Mouse (Mus musculus) heart, embryonic 15.5 days (tissue): ENCODE results near the gene Tmem144. TPM values are rescaled to one million over a fixed set of nuclear protein-coding genes. Genes with fewer than 3 reads are reported as not detected.

Experiments used
- ATAC-seq: fragments of 200-750 bp; cut with Nextera tagmentation; replicated peaks from 2 replicates; pipeline ENCODE4 v1.8.0; 2017; ENCODE audit warnings: low read depth, moderate TSS enrichment; ENCODE audit not compliant: insufficient number of reproducible peaks, insufficient read depth, low FRiP score
- H3K27ac ChIP-seq: fragments of 300-500 bp; sonication (generic); 2 replicates; pipeline ENCODE4 v1.5.1; 2015; ENCODE audit warnings: mild to moderate bottlenecking, inconsistent platforms
- H3K27me3 ChIP-seq: fragments of 300-500 bp; sonication (generic); 2 replicates; pipeline ENCODE4 v1.6.1; 2015; ENCODE audit warnings: inconsistent platforms
- H3K36me3 ChIP-seq: fragments of 300-500 bp; sonication (generic); 2 replicates; pipeline ENCODE4 v1.6.1; 2015; ENCODE audit warnings: mild to moderate bottlenecking, inconsistent platforms
- H3K4me1 ChIP-seq: fragments of 300-500 bp; sonication (generic); replicated peaks from 2 replicates; pipeline ENCODE4 v1.6.1; 2015; ENCODE audit warnings: inconsistent platforms
- H3K4me2 ChIP-seq: fragments of 300-500 bp; sonication (generic); 2 replicates; pipeline ENCODE4 v1.6.1; 2015; ENCODE audit warnings: inconsistent platforms, mild to moderate bottlenecking, moderate library complexity
- H3K4me3 ChIP-seq: fragments of 300-500 bp; sonication (generic); 2 replicates; pipeline ENCODE4 v1.5.1; 2015; ENCODE audit warnings: mild to moderate bottlenecking, inconsistent platforms
- H3K9ac ChIP-seq: fragments of 300-500 bp; sonication (generic); 2 replicates; pipeline ENCODE4 v1.6.1; 2015; ENCODE audit warnings: mild to moderate bottlenecking, inconsistent platforms
- H3K9me3 ChIP-seq: fragments of 300-500 bp; sonication (generic); replicated peaks from 2 replicates; pipeline ENCODE4 v1.6.1; 2016; ENCODE audit warnings: inconsistent platforms
- WGBS: fragments of 180-500 bp; shearing (Covaris S2); methylation state at CpG from one replicate; pipeline ENCODE4 v1.1.7; 2015; ENCODE audit warnings: mixed read lengths; 5-methylcytosine and 5-hydroxymethylcytosine counted together
- polyA plus RNA-seq: library from polyadenylated mRNA; unstranded; fragments of >200 nt; fragmentation: Nextera tagmentation; extraction: Ambion mirVana; gene quantifications from 2 replicates; pipeline ENCODE4 v1.2.1, GENCODE M21; 2015

Tmem144 gene
- polyA plus RNA-seq, 1 experiment from 2014 or later, result 8.9 TPM

DNA sequence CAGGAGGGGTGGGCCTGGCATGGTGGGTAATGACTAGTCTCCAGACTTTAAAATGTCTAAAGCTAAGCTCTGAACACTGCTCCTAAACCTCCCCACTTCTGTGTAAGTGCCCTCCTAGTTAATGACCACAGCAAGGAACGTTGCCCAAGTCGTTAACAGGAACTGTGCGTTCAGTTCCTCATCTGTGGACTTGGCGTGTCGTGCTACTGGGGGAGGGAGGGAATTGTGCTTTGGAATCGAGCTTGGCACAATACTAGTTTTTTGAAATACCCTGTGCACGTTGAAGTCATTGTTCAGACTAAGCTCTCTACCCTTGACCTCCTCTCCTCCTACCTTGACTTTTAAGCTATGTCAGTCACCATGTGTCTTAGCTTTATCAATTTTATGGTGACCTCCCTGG is 12.3 kb upstream of the Tmem144 start:
- no peak for ATAC-seq
- WGBS, result 76% methylated on average over 7 of the region's 7 CpGs
- no peaks in the 10 kb centered on the region for H3K4me1 ChIP-seq

GRCm38 (mm10) chr3:79858221-79858620 is 5.6 kb upstream of the Tmem144 start:
- no peak for ATAC-seq

More for the DNA sequence above, 12.3 kb upstream of the Tmem144 start:
- no peak overlapping the region for H3K4me3 ChIP-seq
- no peak overlapping the region for H3K4me2 ChIP-seq
- H3K36me3 ChIP-seq, result no peaks in the 10 kb centered on the region
- no peak overlapping the region for H3K9ac ChIP-seq
- H3K27me3 ChIP-seq, result no peaks in the 10 kb centered on the region
- H3K9me3 ChIP-seq, result no peaks in the 10 kb centered on the region
- H3K27ac ChIP-seq, result no peak overlapping the region

DNA sequence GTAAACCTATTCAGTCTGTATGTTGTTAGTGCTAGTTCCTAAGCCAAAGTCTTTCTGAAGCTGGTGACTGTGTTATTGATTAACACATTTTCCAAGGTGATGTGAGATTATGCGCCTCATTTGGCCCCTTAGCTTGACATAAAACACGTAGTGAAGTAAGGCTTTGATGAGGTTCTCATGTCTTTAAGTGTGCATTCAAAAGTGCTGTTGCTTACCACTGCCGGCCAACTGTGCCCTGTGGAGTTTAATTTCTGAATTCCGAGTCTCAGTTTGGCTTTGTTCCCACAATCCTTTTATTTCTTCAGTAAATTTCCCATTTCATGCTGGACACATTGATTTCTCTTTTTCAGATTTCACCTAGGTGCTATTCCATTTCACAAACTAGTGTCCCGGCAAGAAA is 5.2 kb upstream of the Tmem144 start:
- Histone ChIP-seq H3K4me2 (no peak overlapping the region), H3K9me3 (no peaks in the 10 kb centered on the region), H3K27me3 (no peaks in the 10 kb centered on the region), H3K9ac (no peak overlapping the region), H3K4me3 (no peak overlapping the region), H3K27ac (no peak overlapping the region), H3K4me1 (peaks cover 2% of the 10 kb centered on the region), H3K36me3 (no peaks in the 10 kb centered on the region)
- ATAC-seq, result no peak
- 81% methylated on average over 5 of the region's 5 CpGs for WGBS

More at GRCm38 (mm10) chr3:79858221-79858620, 5.6 kb upstream of the Tmem144 start:
- Histone ChIP-seq H3K27me3 (no peaks in the 10 kb centered on the region), H3K27ac (no peak overlapping the region), H3K9me3 (no peaks in the 10 kb centered on the region), H3K4me3 (no peak overlapping the region), H3K4me2 (no peak overlapping the region), H3K36me3 (no peaks in the 10 kb centered on the region), H3K9ac (no peak overlapping the region), H3K4me1 (no peaks in the 10 kb centered on the region)
- 76% methylated on average over 3 of the region's 3 CpGs for WGBS

GRCm38 (mm10) chr3:79852108-79852507 is 465 bp downstream of the Tmem144 start:
- Histone ChIP-seq H3K9me3 (no peaks in the 10 kb centered on the region), H3K36me3 (no peaks in the 10 kb centered on the region), H3K27me3 (no peaks in the 10 kb centered on the region), H3K27ac (no peak overlapping the region), H3K4me1 (peaks cover 13% of the 10 kb centered on the region), H3K9ac (no peak overlapping the region), H3K4me2 (no peak overlapping the region), H3K4me3 (no peak overlapping the region)
- WGBS, result 32% methylated on average over 3 of the region's 3 CpGs
- ATAC-seq, result no peak

DNA sequence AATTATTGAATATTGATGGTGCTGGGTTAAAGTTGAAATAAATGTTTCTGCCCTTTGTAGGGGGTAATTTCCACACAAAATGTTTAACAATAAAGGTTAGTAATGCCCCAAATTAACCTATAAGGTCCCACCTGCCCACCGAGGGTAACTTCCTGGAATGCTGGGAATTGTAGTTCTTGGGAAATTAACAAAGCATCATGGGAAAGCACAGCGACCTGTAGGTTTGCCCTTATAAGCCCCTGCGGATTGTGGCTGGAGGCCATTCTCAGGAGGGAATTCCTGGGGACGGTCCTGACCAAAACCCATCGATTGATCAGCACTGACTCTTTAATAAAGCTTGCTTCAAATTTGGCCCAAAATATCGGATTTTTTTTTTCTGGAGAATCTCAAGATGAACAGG is 1.9 kb downstream of the Tmem144 start:
- 54% methylated on average over 6 of the region's 6 CpGs for WGBS
- Histone ChIP-seq H3K27ac (no peak overlapping the region), H3K9me3 (no peaks in the 10 kb centered on the region), H3K4me3 (no peak overlapping the region), H3K9ac (no peak overlapping the region), H3K4me2 (no peak overlapping the region), H3K36me3 (no peaks in the 10 kb centered on the region), H3K4me1 (peaks cover 13% of the 10 kb centered on the region), H3K27me3 (no peaks in the 10 kb centered on the region)
- no peak for ATAC-seq

- H3K4me3 ChIP-seq, result no peak overlapping the region
- WGBS, result 45% methylated on average over 2 of the region's 2 CpGs
- peaks cover 13% of the 10 kb centered on the region for H3K4me1 ChIP-seq
- no peaks in the 10 kb centered on the region for H3K27me3 ChIP-seq
- ATAC-seq, result no peak
- no peak overlapping the region for H3K9ac ChIP-seq
- H3K27ac ChIP-seq, result no peak overlapping the region
- H3K36me3 ChIP-seq, result no peaks in the 10 kb centered on the region
- no peak overlapping the region for H3K4me2 ChIP-seq
- H3K9me3 ChIP-seq, result no peaks in the 10 kb centered on the region
Observed at GRCm38 (mm10) chr3:79849621-79850020, 3.0 kb downstream of the Tmem144 start.

- H3K4me1 ChIP-seq, result peaks cover 13% of the 10 kb centered on the region
- no peak for ATAC-seq
- no peak overlapping the region for H3K9ac ChIP-seq
- no peak overlapping the region for H3K27ac ChIP-seq
- H3K4me2 ChIP-seq, result no peak overlapping the region
- H3K27me3 ChIP-seq, result no peaks in the 10 kb centered on the region
- H3K9me3 ChIP-seq, result no peaks in the 10 kb centered on the region
- no peak overlapping the region for H3K4me3 ChIP-seq
- no peaks in the 10 kb centered on the region for H3K36me3 ChIP-seq
- 49% methylated on average over 4 of the region's 4 CpGs for WGBS
Observed at GRCm38 (mm10) chr3:79848841-79849240, 3.7 kb downstream of the Tmem144 start.

DNA sequence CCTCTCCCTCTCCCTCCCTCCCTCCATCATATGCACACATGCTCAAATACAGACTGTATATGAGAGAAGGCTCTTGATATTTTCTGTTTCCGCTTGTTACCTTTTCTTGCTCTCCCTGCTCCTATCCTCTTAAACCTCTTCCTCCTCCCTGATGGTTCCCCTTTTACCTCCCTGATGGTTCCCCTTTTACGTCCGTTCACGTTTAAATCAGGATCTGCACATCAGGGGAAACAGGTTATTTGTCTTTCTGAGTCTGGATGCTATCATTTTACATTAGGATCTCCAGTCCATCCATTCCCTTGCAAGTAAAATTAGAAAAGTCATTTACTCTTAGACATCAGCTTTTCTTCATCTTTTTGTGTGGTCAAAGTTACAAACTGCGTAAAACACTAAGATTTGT is 5.9 kb downstream of the Tmem144 start:
- no peaks in the 10 kb centered on the region for H3K9me3 ChIP-seq
- H3K27me3 ChIP-seq, result no peaks in the 10 kb centered on the region
- H3K36me3 ChIP-seq, result no peaks in the 10 kb centered on the region
- H3K27ac ChIP-seq, result no peak overlapping the region
- no peak overlapping the region for H3K4me3 ChIP-seq
- WGBS, result 77% methylated on average over 5 of the region's 5 CpGs
- peaks cover 10% of the 10 kb centered on the region; the same call in 1 of the 2 replicates for H3K4me1 ChIP-seq
- no peak overlapping the region for H3K9ac ChIP-seq
- ATAC-seq, result no peak
- no peak overlapping the region for H3K4me2 ChIP-seq

- Histone ChIP-seq H3K9me3 (no peaks in the 10 kb centered on the region), H3K4me2 (no peak overlapping the region), H3K4me3 (no peak overlapping the region), H3K36me3 (no peaks in the 10 kb centered on the region), H3K4me1 (0 out of 2 replicates have a peak, but pooled peaks cover 7% of the 10 kb centered on the region), H3K27ac (no peak overlapping the region), H3K27me3 (no peaks in the 10 kb centered on the region), H3K9ac (no peak overlapping the region)
- WGBS, result 83% methylated on average over 9 of the region's 9 CpGs
- no peak for ATAC-seq
Observed at GRCm38 (mm10) chr3:79843999-79844398, 8.6 kb downstream of the Tmem144 start.

DNA sequence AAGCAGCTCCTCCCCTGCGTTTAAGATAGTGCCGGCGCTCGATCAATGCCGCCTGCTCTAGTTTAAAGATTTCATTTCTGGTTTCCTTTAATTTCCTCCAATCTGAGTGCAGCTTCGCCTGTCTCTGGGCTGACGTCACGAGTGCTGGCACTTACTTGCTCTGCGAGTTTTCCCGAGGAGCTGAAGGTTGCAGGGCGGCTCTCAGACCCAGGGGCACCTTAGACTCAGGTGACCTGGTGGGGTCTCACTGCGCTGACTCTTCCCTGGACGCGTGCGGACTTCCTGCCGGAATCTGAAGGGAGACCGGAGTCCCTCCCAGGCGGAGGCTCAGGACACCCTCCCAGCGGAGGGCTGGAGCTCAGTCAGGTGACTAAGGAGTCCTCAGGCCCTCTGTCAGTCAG is 10.0 kb downstream of the Tmem144 start:
- H3K9ac ChIP-seq, result peak overlapping the region; percentile 54
- no peaks in the 10 kb centered on the region for H3K9me3 ChIP-seq
- WGBS, result under 1% methylated on average over 19 of the region's 19 CpGs
- no peaks in the 10 kb centered on the region for H3K27me3 ChIP-seq
- peak overlapping the region; percentile 58 for H3K4me3 ChIP-seq
- H3K27ac ChIP-seq, result peak overlapping the region; percentile 84
- peaks cover 6% of the 10 kb centered on the region; the same call in 1 of the 2 replicates for H3K36me3 ChIP-seq
- 0 out of 2 replicates have a peak, but pooled peaks cover 6% of the 10 kb centered on the region for H3K4me1 ChIP-seq
- peak overlapping the region; percentile 65 for H3K4me2 ChIP-seq
- peak; percentile 80 for ATAC-seq

DNA sequence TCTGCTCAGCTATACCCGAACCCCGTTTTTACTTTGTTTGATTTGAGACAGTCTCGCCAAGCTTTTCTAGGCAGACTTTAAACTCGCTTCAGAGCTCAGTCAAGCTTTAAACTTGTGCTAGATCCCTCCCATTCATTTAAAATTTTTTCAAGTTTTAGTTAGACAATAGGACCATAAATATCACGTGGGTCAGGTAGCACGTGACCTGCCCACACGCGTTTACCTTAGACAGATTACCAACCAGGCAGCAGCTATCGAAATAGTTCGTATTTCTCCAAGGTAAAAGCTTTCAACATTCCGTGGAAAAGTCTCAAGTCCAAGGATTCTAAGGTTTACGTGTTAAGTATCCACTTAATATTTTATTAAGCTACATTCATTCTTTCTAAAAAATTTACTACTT is 10.4 kb downstream of the Tmem144 start:
- Histone ChIP-seq H3K9ac (peak overlapping the region; percentile 54), H3K9me3 (no peaks in the 10 kb centered on the region), H3K27ac (peak overlapping the region; percentile 84), H3K36me3 (peaks cover 6% of the 10 kb centered on the region; the same call in 1 of the 2 replicates), H3K4me1 (0 out of 2 replicates have a peak, but pooled peaks cover 6% of the 10 kb centered on the region), H3K4me3 (peak overlapping the region; percentile 58), H3K4me2 (peak overlapping the region; percentile 65), H3K27me3 (no peaks in the 10 kb centered on the region)
- 7% methylated on average over 12 of the region's 12 CpGs for whole genome bisulfite sequencing
- 0 out of 2 replicates have a peak, but pooled peaks have one; percentile 29 for ATAC-seq

- Histone ChIP-seq H3K4me3 (peak overlapping the region; percentile 58), H3K4me1 (0 out of 2 replicates have a peak, but pooled peaks cover 6% of the 10 kb centered on the region), H3K36me3 (peaks cover 6% of the 10 kb centered on the region; the same call in 1 of the 2 replicates), H3K27ac (no peak overlapping the region), H3K9ac (no peak overlapping the region), H3K9me3 (no peaks in the 10 kb centered on the region), H3K27me3 (no peaks in the 10 kb centered on the region), H3K4me2 (peak overlapping the region; percentile 65)
- no peak for ATAC-seq
- WGBS, result 65% methylated on average over 6 of the region's 6 CpGs
Observed at GRCm38 (mm10) chr3:79841475-79841874, 11.1 kb downstream of the Tmem144 start.
